Mouse (Mus musculus) forebrain, embryonic 16.5 days (tissue): ENCODE measurements at regions not wholly inside any gene's neighbourhood (a gene's known extent, or its start where the extent isn't known, plus 50 kb on each side); places are given as distances from the start of the nearest gene placed in this dataset.

Experiments used
- ATAC-seq: fragments of 200-750 bp; cut with Nextera tagmentation; 2 replicates; pipeline ENCODE4 v1.8.0; 2017; ENCODE audit warnings: mild to moderate bottlenecking, moderate library complexity
- H3K27ac ChIP-seq: fragments of 300-500 bp; sonication (generic); 2 replicates; pipeline ENCODE4 v1.5.1; 2014; ENCODE audit warnings: low read length, control low read depth
- H3K27me3 ChIP-seq: fragments of 300-500 bp; sonication (generic); replicated peaks from 2 replicates; pipeline ENCODE4 v1.6.1; 2014; ENCODE audit warnings: low read length; ENCODE audit not compliant: control insufficient read depth, insufficient read depth
- H3K36me3 ChIP-seq: fragments of 300-500 bp; sonication (generic); 2 replicates; pipeline ENCODE4 v1.6.1; 2014; ENCODE audit not compliant: control insufficient read depth, insufficient read depth
- H3K4me1 ChIP-seq: fragments of 300-500 bp; sonication (generic); replicated peaks from 2 replicates; pipeline ENCODE4 v1.6.1; 2014; ENCODE audit warnings: low read length; ENCODE audit not compliant: control insufficient read depth, insufficient read depth
- H3K4me2 ChIP-seq: fragments of 300-500 bp; sonication (generic); 2 replicates; pipeline ENCODE4 v1.6.1; 2014; ENCODE audit warnings: mild to moderate bottlenecking, low read length, control low read depth
- H3K4me3 ChIP-seq: fragments of 300-500 bp; sonication (generic); replicated peaks from 2 replicates; pipeline ENCODE4 v1.5.1; 2014; ENCODE audit warnings: mild to moderate bottlenecking, low read length, control low read depth
- H3K9ac ChIP-seq: fragments of 300-500 bp; sonication (generic); replicated peaks from 2 replicates; pipeline ENCODE4 v1.6.1; 2014; ENCODE audit warnings: low read depth, low read length, control low read depth
- H3K9me3 ChIP-seq: fragments of 300-500 bp; sonication (generic); 2 replicates; pipeline ENCODE4 v1.6.1; 2016; ENCODE audit warnings: low read length; ENCODE audit not compliant: control insufficient read depth
- WGBS: fragments of 180-500 bp; shearing (Covaris S2); extraction: QIAGEN DNeasy Blood & Tissue Kit; methylation state at CpG from one replicate; pipeline ENCODE4 v1.1.7; 2014; 5-methylcytosine and 5-hydroxymethylcytosine counted together

DNA sequence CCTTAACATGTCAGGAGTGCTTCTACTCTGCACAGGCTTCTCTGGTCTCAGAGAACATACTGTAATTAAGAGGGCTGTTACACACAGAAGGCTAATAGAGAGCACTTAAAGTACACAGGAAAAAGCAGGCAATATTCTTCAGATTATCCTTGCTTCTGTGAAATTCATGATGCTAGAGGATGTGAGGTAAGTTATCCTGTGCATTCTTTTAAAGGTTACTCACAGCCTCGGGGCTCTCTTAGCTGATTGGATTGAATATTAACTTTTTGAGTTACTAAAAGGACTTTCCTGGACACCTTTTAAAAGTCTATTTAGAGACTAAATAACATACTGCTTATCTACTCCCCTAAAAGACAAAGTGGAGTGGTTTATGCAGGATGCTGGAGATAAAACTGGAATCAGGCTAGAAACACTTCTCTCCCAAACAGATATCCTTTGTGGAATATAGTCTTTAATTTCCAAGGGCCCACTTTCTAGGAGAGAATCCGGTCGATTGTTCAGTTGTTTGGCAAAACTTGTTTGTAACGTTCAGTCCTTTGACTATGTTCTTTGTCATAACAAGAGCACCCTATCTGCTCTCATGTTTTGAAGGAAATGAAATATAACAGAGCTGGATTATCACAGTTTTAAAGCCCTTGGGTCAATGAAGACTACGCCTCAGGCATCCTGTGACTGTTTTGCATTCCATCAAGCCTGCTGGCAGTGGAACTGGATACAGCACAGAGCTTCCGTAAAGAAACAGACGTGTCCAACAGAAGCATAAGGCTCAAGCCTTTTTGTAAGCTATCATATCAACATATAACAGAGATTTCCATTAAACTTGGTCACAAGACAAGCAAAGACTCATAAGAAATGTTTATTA is 537.5 kb upstream of the Map3k7 start:
- ATAC-seq, result no peak
- no peak overlapping the region for H3K9ac ChIP-seq
- WGBS, result 76% methylated on average over 7 of the region's 7 CpGs
- no peaks in the 10 kb centered on the region for H3K9me3 ChIP-seq
- peaks cover 3% of the 10 kb centered on the region; the same call in 1 of the 2 replicates for H3K4me1 ChIP-seq
- H3K36me3 ChIP-seq, result no peaks in the 10 kb centered on the region
- H3K27ac ChIP-seq, result no peak overlapping the region
- no peak overlapping the region for H3K4me2 ChIP-seq
- no peak overlapping the region for H3K4me3 ChIP-seq
- no peaks in the 10 kb centered on the region for H3K27me3 ChIP-seq

DNA sequence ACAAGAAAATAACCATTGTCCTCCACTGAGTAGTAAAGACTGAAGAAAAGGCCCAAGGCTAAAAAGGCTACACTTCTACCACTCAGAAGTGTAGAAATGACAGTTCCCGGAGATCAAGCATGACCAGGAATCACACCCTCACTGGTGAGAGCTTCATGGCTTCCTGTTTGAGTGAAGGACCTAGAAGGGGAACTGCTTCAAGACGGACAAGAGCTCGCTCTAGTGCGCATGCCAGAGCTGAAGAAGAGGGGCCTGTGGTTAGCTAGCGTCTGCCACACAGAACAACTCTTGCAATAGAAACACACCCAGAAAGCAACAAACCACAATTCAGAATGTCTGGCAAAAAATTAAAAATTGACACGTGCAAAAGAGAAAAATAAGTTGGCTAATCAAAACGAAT is 530.0 kb upstream of the Map3k7 start:
- Histone ChIP-seq H3K4me2 (no peak overlapping the region), H3K9ac (no peak overlapping the region), H3K36me3 (no peaks in the 10 kb centered on the region), H3K27me3 (no peaks in the 10 kb centered on the region), H3K9me3 (no peaks in the 10 kb centered on the region), H3K4me1 (no peaks in the 10 kb centered on the region), H3K4me3 (no peak overlapping the region), H3K27ac (no peak overlapping the region)
- no peak for ATAC-seq
- 88% methylated on average over 7 of the region's 7 CpGs for WGBS

- WGBS, result 64% methylated on average over 7 of the region's 7 CpGs
- Histone ChIP-seq H3K27ac (no peak overlapping the region), H3K9me3 (no peaks in the 10 kb centered on the region), H3K4me2 (no peak overlapping the region), H3K4me3 (no peak overlapping the region), H3K9ac (no peak overlapping the region), H3K27me3 (no peaks in the 10 kb centered on the region), H3K36me3 (no peaks in the 10 kb centered on the region), H3K4me1 (no peaks in the 10 kb centered on the region; the same call in 1 of the 2 replicates)
- ATAC-seq, result no peak
Measured at GRCm38 (mm10) chr4:31454898-31455297, 509.0 kb upstream of the Map3k7 start.

DNA sequence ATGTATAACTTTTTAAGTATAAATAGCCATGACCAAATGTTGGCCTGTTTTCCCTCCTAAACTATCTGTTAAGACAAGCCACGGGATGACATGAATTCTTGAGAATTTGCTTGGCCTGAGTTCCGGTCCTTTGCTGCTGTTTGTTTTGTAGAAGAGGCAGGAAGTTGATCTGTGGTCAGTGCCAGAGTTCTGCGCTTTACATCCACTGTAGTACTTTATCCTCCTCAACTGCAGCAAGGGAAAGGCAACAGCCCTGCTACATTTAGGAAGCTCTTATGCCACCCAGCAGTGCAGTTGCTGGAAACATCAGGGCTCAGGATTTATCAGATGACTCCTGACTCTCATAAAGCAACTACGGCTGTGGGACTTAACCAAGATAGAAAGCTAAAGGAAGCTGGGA is 508.4 kb upstream of the Map3k7 start:
- Histone ChIP-seq H3K9ac (no peak overlapping the region), H3K36me3 (no peaks in the 10 kb centered on the region), H3K4me1 (no peaks in the 10 kb centered on the region; the same call in 1 of the 2 replicates), H3K4me2 (no peak overlapping the region), H3K27me3 (no peaks in the 10 kb centered on the region), H3K4me3 (no peak overlapping the region), H3K9me3 (no peaks in the 10 kb centered on the region), H3K27ac (no peak overlapping the region)
- 88% methylated on average over 4 of the region's 4 CpGs for WGBS
- no peak for ATAC-seq

DNA sequence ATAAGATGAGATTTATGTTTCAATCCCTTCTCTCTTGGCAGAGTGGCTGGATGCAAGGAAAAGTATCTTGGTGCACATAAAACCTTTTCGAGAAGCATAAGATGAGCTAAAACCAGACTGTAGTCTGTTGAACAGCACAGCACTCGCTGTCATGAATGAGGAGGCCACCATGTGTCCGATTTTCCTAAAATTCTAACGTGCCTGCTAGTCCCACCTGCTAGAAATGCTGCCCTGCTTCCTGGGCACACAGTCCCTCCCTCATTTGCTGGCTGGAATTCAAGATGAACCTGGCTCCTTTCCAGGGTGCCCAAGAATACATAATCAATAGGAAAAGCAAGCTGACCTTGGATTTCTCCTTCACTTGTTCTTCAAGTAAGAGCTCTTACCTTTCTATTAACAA is 501.4 kb upstream of the Map3k7 start:
- Histone ChIP-seq H3K27ac (peak overlapping the region; percentile 44; the same call in 1 of the 2 replicates), H3K4me1 (peaks cover 7% of the 10 kb centered on the region), H3K27me3 (no peaks in the 10 kb centered on the region), H3K9me3 (no peaks in the 10 kb centered on the region), H3K4me2 (no peak overlapping the region; the same call in 1 of the 2 replicates), H3K9ac (no peak overlapping the region), H3K36me3 (no peaks in the 10 kb centered on the region), H3K4me3 (no peak overlapping the region)
- ATAC-seq, result 0 out of 2 replicates have a peak, but pooled peaks have one; percentile 23
- whole genome bisulfite sequencing, result 49% methylated on average over 4 of the region's 4 CpGs

DNA sequence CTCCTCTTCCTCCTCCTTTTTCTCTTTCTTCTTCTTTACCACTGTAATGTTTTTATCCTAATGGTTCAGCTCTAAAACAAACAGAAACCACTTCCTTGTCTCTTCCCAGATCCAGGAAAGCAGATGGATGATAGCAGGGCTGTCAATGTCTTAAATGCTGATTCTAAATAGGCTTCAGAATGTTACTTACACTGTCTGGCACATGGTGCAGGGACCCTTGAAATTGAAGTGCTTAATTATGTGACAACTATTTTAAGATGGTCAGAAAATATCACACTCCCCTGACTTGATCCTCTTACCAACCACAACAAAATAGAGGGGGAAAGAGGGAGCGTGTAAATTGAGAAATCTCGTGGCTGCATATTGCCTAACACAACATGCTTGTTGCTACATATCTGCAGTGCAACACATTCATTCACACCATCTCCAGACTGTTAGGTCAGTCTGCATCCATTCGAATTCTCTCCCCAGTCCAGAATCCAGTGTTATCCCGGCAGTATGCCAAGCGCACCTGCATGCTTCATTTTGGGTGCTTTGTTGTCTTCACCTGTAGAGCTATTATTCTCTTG is 500.7 kb upstream of the Map3k7 start:
- Histone ChIP-seq H3K9me3 (no peaks in the 10 kb centered on the region), H3K4me1 (peaks cover 9% of the 10 kb centered on the region), H3K9ac (no peak overlapping the region), H3K4me2 (no peak overlapping the region), H3K27me3 (no peaks in the 10 kb centered on the region), H3K36me3 (no peaks in the 10 kb centered on the region), H3K27ac (no peak overlapping the region), H3K4me3 (no peak overlapping the region)
- peak; percentile 52 for ATAC-seq
- WGBS, result 78% methylated on average over 5 of the region's 5 CpGs

GRCm38 (mm10) chr4:31468306-31468705 is 495.6 kb upstream of the Map3k7 start:
- Histone ChIP-seq H3K27me3 (no peaks in the 10 kb centered on the region), H3K9me3 (no peaks in the 10 kb centered on the region), H3K4me3 (no peak overlapping the region), H3K4me2 (peak overlapping the region; percentile 26), H3K36me3 (no peaks in the 10 kb centered on the region), H3K27ac (no peak overlapping the region), H3K4me1 (peaks cover 2% of the 10 kb centered on the region; the same call in 1 of the 2 replicates), H3K9ac (no peak overlapping the region)
- 52% methylated on average over 9 of the region's 9 CpGs for WGBS
- ATAC-seq, result peak; percentile 65

DNA sequence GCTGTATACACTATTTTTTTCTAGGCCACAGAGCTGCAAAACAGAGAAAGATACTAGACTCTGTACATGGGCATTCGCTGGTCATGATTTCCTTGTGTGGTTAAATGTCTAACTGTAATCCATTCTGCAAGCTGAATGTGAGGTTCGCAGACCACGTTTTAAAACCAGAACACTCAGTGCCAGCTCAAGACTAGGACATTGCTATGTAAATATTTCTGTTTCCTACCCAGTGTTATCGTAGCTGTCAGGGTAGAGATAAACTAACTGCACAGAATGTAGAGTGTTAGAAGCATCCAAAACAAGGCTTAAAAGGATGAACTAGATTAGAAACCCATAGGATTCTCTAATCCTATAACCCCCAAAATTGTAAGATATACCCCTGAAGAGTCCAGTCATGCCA is 494.1 kb upstream of the Map3k7 start:
- Histone ChIP-seq H3K4me1 (peaks cover 2% of the 10 kb centered on the region; the same call in 1 of the 2 replicates), H3K4me2 (no peak overlapping the region), H3K36me3 (no peaks in the 10 kb centered on the region), H3K9ac (no peak overlapping the region), H3K27me3 (no peaks in the 10 kb centered on the region), H3K4me3 (no peak overlapping the region), H3K27ac (no peak overlapping the region), H3K9me3 (no peaks in the 10 kb centered on the region)
- whole genome bisulfite sequencing, result 82% methylated on average over 4 of the region's 4 CpGs
- no peak for ATAC-seq

DNA sequence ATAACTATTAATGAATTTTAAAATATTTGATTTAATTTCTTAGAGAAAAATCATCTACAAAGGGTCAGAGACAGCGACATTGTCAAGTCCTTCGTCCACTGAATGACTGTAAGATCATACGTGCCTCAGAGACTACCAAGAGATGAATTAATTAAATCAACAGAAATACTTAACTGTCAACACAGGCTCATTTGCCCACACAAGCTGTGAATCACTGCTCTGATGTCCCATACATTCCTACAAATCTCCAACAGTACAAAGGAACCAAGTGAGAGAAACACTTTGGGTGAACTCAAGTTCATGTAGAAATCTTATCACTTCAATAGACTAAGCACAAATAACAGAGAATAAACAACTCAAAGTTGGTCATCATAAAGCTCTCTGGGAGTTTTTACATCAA is 471.4 kb upstream of the Map3k7 start:
- no peak overlapping the region for H3K4me2 ChIP-seq
- peak; percentile 29 for ATAC-seq
- no peaks in the 10 kb centered on the region for H3K27me3 ChIP-seq
- no peak overlapping the region for H3K4me3 ChIP-seq
- H3K27ac ChIP-seq, result peak overlapping the region; percentile 53
- no peak overlapping the region for H3K9ac ChIP-seq
- H3K9me3 ChIP-seq, result no peaks in the 10 kb centered on the region
- WGBS, result 34% methylated on average over 3 of the region's 3 CpGs
- H3K4me1 ChIP-seq, result peaks cover 10% of the 10 kb centered on the region
- H3K36me3 ChIP-seq, result no peaks in the 10 kb centered on the region
